Mouse (Mus musculus): Measurements from ENCODE around the gene Cad. TPM values are rescaled to one million over a fixed set of nuclear protein-coding genes. Genes with fewer than 3 reads are reported as not detected.

The Cad gene
- total and polyA plus RNA-seq, 3 experiments, result 43.1 to 123 (median 106) TPM

DNA sequence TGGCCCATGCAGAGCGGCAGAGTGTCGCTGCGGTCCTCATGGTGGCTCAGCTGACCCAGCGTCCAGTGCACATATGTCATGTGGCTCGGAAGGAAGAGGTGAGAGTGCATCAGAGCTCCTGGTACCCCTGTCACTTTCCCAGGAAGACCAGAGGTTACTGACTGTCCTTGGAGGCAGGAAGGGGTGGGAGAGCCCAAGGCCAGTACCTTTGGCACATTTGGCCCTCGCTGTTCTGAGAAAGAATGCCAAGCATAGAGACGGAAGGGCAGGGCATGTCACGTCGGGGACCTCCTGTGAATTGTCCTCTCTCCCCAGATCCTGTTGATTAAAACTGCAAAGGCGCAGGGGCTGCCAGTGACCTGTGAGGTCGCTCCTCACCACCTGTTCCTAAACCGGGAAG, 18.6 kb downstream of the Cad start:
- in situ Hi-C loops (cut with MboI; ENCODE audit: low pct_ligation_motif_present, low pct_unique_long_range_greater_than_20kb, low sequenced_read_pairs), result no loop called here
- dilution Hi-C loops (cut with MboI; ENCODE audit: extremely low pct_ligation_motif_present, extremely low pct_unique_long_range_greater_than_20kb, low sequenced_read_pairs), result no loop called here
- H3K36me3 ChIP-seq (replicated peaks in 1 of 2; ENCODE audit: control insufficient read depth in 1 of 2, insufficient read depth in 1 of 2, low read length in 1 of 2), result peaks cover 96 to 98% of the 10 kb centered on the region in 2 experiments

DNA sequence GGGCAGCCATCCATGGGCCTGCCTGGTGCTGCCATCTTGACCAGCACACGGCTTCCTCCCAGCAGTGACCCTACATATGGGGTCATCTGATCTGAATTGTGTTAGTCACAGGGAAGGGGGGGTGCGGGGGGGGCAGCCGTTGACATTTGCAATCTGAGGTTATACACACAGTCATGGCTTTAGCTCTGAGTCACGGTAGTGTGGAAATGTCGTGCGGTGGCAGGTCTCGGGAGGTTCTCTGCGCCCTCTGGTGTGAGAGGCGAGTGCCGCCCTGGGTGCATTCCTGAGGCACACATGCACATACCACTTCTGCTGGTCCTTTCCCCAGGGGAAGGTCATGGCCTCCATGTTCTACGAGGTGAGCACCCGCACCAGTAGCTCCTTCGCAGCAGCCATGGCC, 21.8 kb downstream of the Cad start:
- H3K36me3 ChIP-seq (replicated peaks in 1 of 2; ENCODE audit: control insufficient read depth in 1 of 2, insufficient read depth in 1 of 2, low read length in 1 of 2), result peaks cover 81 to 94% of the 10 kb centered on the region in 2 experiments
- in situ Hi-C loops (cut with MboI; ENCODE audit: low pct_ligation_motif_present, low pct_unique_long_range_greater_than_20kb, low sequenced_read_pairs), result no loop called here

More for the DNA sequence above, 18.6 kb downstream of the Cad start:
- H3K9me3 ChIP-seq (replicated peaks; ENCODE audit: low read length), result no peaks in the 10 kb centered on the region
- H3K4me1 ChIP-seq (ENCODE audit: control insufficient read depth in 1 of 2, insufficient read depth in 2 of 2), result no peaks in the 10 kb centered on the region
- no peak overlapping the region for H3K9ac ChIP-seq (ENCODE audit: insufficient read depth, low read depth)
- H3K27me3 ChIP-seq (replicated peaks), result no peaks in the 10 kb centered on the region
- H3K79me2 ChIP-seq (replicated peaks; ENCODE audit: control insufficient read depth, extremely low read depth, insufficient read depth, poor library complexity, severe bottlenecking), result no peaks in the 10 kb centered on the region
- TF ChIP-seq MAZ (IDR thresholded peaks at IDR 0.05; ENCODE audit: low read depth, low read length) (no peak), ZMIZ1 (IDR thresholded peaks at IDR 0.05; ENCODE audit: low read depth, low read length) (no peak), E2F4 (IDR thresholded peaks at IDR 0.05; ENCODE audit: insufficient replicate concordance, low read depth, low read length) (no peak), SMC3 (IDR thresholded peaks at IDR 0.05; ENCODE audit: low read depth, low read length) (no peak), EP300 (IDR thresholded peaks at IDR 0.05; ENCODE audit: low read length) (no peak), BHLHE40 (IDR thresholded peaks at IDR 0.05; ENCODE audit: low read depth, low read length) (no peak), HCFC1 (IDR thresholded peaks at IDR 0.05; ENCODE audit: low read depth, low read length) (no peak), GABPA (IDR thresholded peaks at IDR 0.05; ENCODE audit: insufficient replicate concordance, low read depth, low read length) (no peak), ZKSCAN1 (IDR thresholded peaks at IDR 0.05; ENCODE audit: borderline replicate concordance, low read depth, low read length) (no peak), IRF4 (IDR thresholded peaks at IDR 0.05; ENCODE audit: low read depth, low read length) (no peak), ZNF384 (IDR thresholded peaks at IDR 0.05; ENCODE audit: low read depth, low read length) (no peak), POLR2AphosphoS2 (IDR thresholded peaks at IDR 0.05; ENCODE audit: low read depth, low read length) (no peak), ETS1 (conservative IDR thresholded peaks at IDR 0.05; ENCODE audit: low read depth, low read length) (no peak), CHD2 (IDR thresholded peaks at IDR 0.05; ENCODE audit: low read length) (no peak), POLR2A (IDR thresholded peaks at IDR 0.05; ENCODE audit: low read depth, low read length) (no peak), TCF12 (IDR thresholded peaks at IDR 0.05; ENCODE audit: low read depth, low read length) (no peak), PAX5 (IDR thresholded peaks at IDR 0.05; ENCODE audit: low read length) (no peak), RAD21 (IDR thresholded peaks at IDR 0.05; ENCODE audit: low read depth, low read length) (no peak)
- no peak overlapping the region for H3K4me2 ChIP-seq (ENCODE audit: insufficient read depth, low read depth, poor library complexity, severe bottlenecking)
- DNase-seq (ENCODE audit: extremely low read depth), result no peak
- no peak overlapping the region for H3K4me3 ChIP-seq (replicated peaks in 1 of 3; ENCODE audit: low read depth in 2 of 3, low read length in 2 of 3, poor library complexity in 1 of 3)
- no peak overlapping the region for H3K27ac ChIP-seq (ENCODE audit: insufficient read depth, low read depth)

More for the DNA sequence above, 21.8 kb downstream of the Cad start:
- DNase-seq (ENCODE audit: extremely low read depth), result no peak
- Histone ChIP-seq H3K9me3 (replicated peaks; ENCODE audit: low read length) (no peaks in the 10 kb centered on the region), H3K79me2 (replicated peaks; ENCODE audit: control insufficient read depth, extremely low read depth, insufficient read depth, poor library complexity, severe bottlenecking) (no peaks in the 10 kb centered on the region), H3K4me1 (ENCODE audit: control insufficient read depth in 1 of 2, insufficient read depth in 2 of 2) (no peaks in the 10 kb centered on the region), H3K4me3 (replicated peaks in 1 of 3; ENCODE audit: low read depth in 2 of 3, low read length in 2 of 3, poor library complexity in 1 of 3) (no peak overlapping the region), H3K27ac (ENCODE audit: insufficient read depth, low read depth) (no peak overlapping the region), H3K9ac (ENCODE audit: insufficient read depth, low read depth) (no peak overlapping the region), H3K27me3 (replicated peaks) (no peaks in the 10 kb centered on the region), H3K4me2 (ENCODE audit: insufficient read depth, low read depth, poor library complexity, severe bottlenecking) (no peak overlapping the region)
- dilution Hi-C loops (cut with MboI; ENCODE audit: extremely low pct_ligation_motif_present, extremely low pct_unique_long_range_greater_than_20kb, low sequenced_read_pairs), result no loop called here
- TF ChIP-seq PAX5 (IDR thresholded peaks at IDR 0.05; ENCODE audit: low read length), result no peak
- TF ChIP-seq CHD2 (IDR thresholded peaks at IDR 0.05; ENCODE audit: low read length), result no peak
- no peak for TF ChIP-seq POLR2A (IDR thresholded peaks at IDR 0.05; ENCODE audit: low read depth, low read length)
- TF ChIP-seq E2F4 (IDR thresholded peaks at IDR 0.05; ENCODE audit: insufficient replicate concordance, low read depth, low read length), result no peak
- TF ChIP-seq ZMIZ1 (IDR thresholded peaks at IDR 0.05; ENCODE audit: low read depth, low read length), result no peak
- TF ChIP-seq HCFC1 (IDR thresholded peaks at IDR 0.05; ENCODE audit: low read depth, low read length), result no peak
- no peak for TF ChIP-seq USF1 (IDR thresholded peaks at IDR 0.05; ENCODE audit: low read depth, low read length)
- no peak for TF ChIP-seq EP300 (IDR thresholded peaks at IDR 0.05; ENCODE audit: low read length)
- TF ChIP-seq CTCF (conservative IDR thresholded peaks at IDR 0.05 in 1 of 2, IDR thresholded peaks at IDR 0.05 in 1 of 2; ENCODE audit: low read depth in 2 of 2, low read length in 2 of 2), result no peak
- no peak for TF ChIP-seq MXI1 (IDR thresholded peaks at IDR 0.05; ENCODE audit: low read depth, low read length)
- TF ChIP-seq BHLHE40 (IDR thresholded peaks at IDR 0.05; ENCODE audit: low read depth, low read length), result no peak
- TF ChIP-seq NELFE (IDR thresholded peaks at IDR 0.05; ENCODE audit: low read depth, low read length), result no peak
- TF ChIP-seq MAX (IDR thresholded peaks at IDR 0.05; ENCODE audit: low read length), result no peak
- TF ChIP-seq POLR2AphosphoS2 (IDR thresholded peaks at IDR 0.05; ENCODE audit: low read depth, low read length), result no peak
- no peak for TF ChIP-seq MYC (IDR thresholded peaks at IDR 0.05; ENCODE audit: low read depth, low read length)
- TF ChIP-seq IRF4 (IDR thresholded peaks at IDR 0.05; ENCODE audit: low read depth, low read length), result no peak
- TF ChIP-seq JUND (conservative IDR thresholded peaks at IDR 0.05; ENCODE audit: low read depth, low read length), result no peak
- no peak for TF ChIP-seq TBP (conservative IDR thresholded peaks at IDR 0.05; ENCODE audit: low read depth, low read length)

Data from CH12.LX (cell line).